Mouse (Mus musculus): Measurements from ENCODE around the gene Ldhb. TPM values are rescaled to one million over a fixed set of nuclear protein-coding genes. Genes with fewer than 3 reads are reported as not detected.

Gene Ldhb
- polyA plus RNA-seq, 1 experiment from 2014 or later, result 486 TPM

DNA sequence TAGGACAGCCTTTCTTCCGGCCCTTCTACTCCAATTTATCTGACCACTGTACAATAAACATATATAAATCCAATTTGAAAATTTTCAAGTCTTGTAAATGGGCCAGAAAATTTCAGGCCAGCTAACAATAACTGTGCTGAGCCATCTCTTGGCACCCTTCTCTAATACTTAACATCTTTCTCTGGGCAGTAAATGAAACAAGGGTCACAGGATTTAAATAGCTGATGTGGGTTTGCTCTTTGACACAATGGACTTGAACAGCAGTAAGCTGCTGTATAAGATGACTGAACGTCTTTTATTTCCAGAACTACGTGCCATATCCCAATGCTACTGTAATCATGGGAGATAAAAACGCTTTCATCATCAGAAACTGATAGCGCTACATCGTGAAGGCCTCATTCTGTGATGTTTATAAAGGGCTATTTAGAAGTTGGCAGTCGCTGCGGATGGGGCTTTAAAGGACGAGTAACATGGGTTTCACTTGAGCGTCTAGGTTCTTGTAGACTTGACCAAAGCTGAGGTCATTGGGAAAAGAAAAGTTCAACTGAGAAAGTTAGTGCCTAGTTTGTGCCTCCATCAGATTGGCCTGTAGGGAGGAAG, 32.9 kb upstream of the Ldhb start:
- Histone ChIP-seq H3K27me3 (ENCODE audit: control insufficient read depth, insufficient read depth, low read length) (no peaks in the 10 kb centered on the region), H3K4me2 (ENCODE audit: low read length) (no peak overlapping the region), H3K9me3 (ENCODE audit: control insufficient read depth, low read length) (no peaks in the 10 kb centered on the region), H3K4me3 (replicated peaks; ENCODE audit: low read depth, low read length) (no peak overlapping the region), H3K36me3 (ENCODE audit: control insufficient read depth, insufficient read depth, low read length) (no peaks in the 10 kb centered on the region), H3K4me1 (ENCODE audit: control insufficient read depth, insufficient read depth, low read length) (no peaks in the 10 kb centered on the region), H3K27ac (replicated peaks; ENCODE audit: low read depth, low read length) (no peak overlapping the region), H3K9ac (replicated peaks; ENCODE audit: low read length) (no peak overlapping the region)
- ATAC-seq (ENCODE audit: low FRiP score, low TSS enrichment), result no peak
- no peak for DNase-seq
- 93% methylated on average over 10 of the region's 10 CpGs for WGBS

DNA sequence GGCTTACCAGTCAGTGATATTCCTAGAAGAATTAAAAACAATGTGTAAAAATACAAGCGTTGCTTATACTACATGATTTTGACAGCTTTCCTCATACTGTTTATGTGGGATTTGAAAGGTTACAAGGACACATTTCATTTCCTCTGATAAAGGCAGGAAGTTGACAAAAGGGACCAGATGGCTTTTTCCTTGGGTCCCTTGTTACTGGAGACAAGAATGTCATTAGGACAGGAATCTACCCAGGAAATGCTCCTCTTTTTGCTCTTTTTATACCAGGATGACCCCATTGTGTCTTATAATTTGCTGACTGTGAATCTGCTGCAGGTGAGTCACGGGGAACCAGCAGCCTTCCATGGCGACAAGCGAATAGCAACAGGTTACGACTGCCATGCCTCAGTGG, 32.4 kb upstream of the Ldhb start:
- ATAC-seq (ENCODE audit: low FRiP score, low TSS enrichment), result no peak
- WGBS, result 93% methylated on average over 5 of the region's 5 CpGs

DNA sequence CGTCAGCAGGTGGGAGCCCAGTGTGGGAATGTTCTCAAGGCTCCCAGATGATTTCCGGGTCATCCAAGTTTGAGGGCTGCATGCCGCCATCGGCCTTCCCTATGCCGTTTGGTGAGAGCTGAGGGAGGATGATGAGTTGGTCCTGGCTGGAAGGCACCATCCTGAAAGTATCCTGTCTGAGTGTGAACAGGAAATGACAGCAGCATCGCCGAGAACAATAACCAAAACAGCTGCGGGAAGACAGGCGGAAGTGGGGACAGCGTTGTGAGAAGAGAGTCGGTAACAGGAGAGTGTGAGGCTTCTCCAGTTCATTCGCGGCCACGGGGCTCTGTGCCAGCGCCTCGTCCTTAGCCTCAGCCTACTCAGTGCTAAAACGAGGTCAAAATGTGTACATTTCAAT, 30.7 kb upstream of the Ldhb start:
- H3K36me3 ChIP-seq (ENCODE audit: control insufficient read depth, insufficient read depth, low read length), result no peaks in the 10 kb centered on the region
- H3K27me3 ChIP-seq (ENCODE audit: control insufficient read depth, insufficient read depth, low read length), result no peaks in the 10 kb centered on the region
- H3K4me2 ChIP-seq (ENCODE audit: low read length), result no peak overlapping the region
- no peak for ATAC-seq (ENCODE audit: low FRiP score, low TSS enrichment)
- no peaks in the 10 kb centered on the region for H3K9me3 ChIP-seq (ENCODE audit: control insufficient read depth, low read length)
- WGBS, result 86% methylated on average over 17 of the region's 17 CpGs
- H3K4me3 ChIP-seq (replicated peaks; ENCODE audit: low read depth, low read length), result no peak overlapping the region
- H3K9ac ChIP-seq (replicated peaks; ENCODE audit: low read length), result no peak overlapping the region
- H3K4me1 ChIP-seq (ENCODE audit: control insufficient read depth, insufficient read depth, low read length), result no peaks in the 10 kb centered on the region
- H3K27ac ChIP-seq (replicated peaks; ENCODE audit: low read depth, low read length), result no peak overlapping the region
- no peak for DNase-seq

More for the DNA sequence above, 32.4 kb upstream of the Ldhb start:
- no peaks in the 10 kb centered on the region for H3K9me3 ChIP-seq (ENCODE audit: control insufficient read depth, low read length)
- no peak for DNase-seq
- no peak overlapping the region for H3K4me3 ChIP-seq (replicated peaks; ENCODE audit: low read depth, low read length)
- no peaks in the 10 kb centered on the region for H3K36me3 ChIP-seq (ENCODE audit: control insufficient read depth, insufficient read depth, low read length)
- H3K4me1 ChIP-seq (ENCODE audit: control insufficient read depth, insufficient read depth, low read length), result no peaks in the 10 kb centered on the region
- H3K9ac ChIP-seq (replicated peaks; ENCODE audit: low read length), result no peak overlapping the region
- H3K4me2 ChIP-seq (ENCODE audit: low read length), result no peak overlapping the region
- H3K27me3 ChIP-seq (ENCODE audit: control insufficient read depth, insufficient read depth, low read length), result no peaks in the 10 kb centered on the region
- no peak overlapping the region for H3K27ac ChIP-seq (replicated peaks; ENCODE audit: low read depth, low read length)

DNA sequence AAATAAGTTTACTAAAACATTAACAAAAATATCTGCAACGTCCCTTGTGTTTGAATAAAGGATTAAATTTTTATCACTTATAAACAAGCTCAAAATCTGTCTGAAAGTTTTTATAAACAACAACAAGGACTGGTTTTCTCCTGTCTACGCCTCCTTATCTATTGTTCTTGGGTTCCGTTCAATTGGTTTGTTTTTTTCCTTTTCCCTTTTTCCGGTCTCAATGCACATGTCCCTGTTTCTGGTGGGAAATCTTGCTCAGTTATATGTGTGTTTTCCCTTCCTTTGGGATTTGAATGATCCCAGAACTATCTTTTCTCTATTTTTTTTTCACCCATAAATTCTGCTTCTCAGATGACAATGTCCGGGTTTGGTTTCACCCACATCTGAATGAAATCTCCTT, 25.7 kb upstream of the Ldhb start:
- Histone ChIP-seq H3K9me3 (ENCODE audit: control insufficient read depth, low read length) (no peaks in the 10 kb centered on the region), H3K4me2 (ENCODE audit: low read length) (no peak overlapping the region), H3K4me1 (ENCODE audit: control insufficient read depth, insufficient read depth, low read length) (no peaks in the 10 kb centered on the region), H3K9ac (replicated peaks; ENCODE audit: low read length) (no peak overlapping the region), H3K27me3 (ENCODE audit: control insufficient read depth, insufficient read depth, low read length) (no peaks in the 10 kb centered on the region), H3K36me3 (ENCODE audit: control insufficient read depth, insufficient read depth, low read length) (no peaks in the 10 kb centered on the region), H3K27ac (replicated peaks; ENCODE audit: low read depth, low read length) (no peak overlapping the region), H3K4me3 (replicated peaks; ENCODE audit: low read depth, low read length) (no peak overlapping the region)
- 89% methylated on average over 5 of the region's 5 CpGs for WGBS
- DNase-seq (no peak), ATAC-seq (ENCODE audit: low FRiP score, low TSS enrichment) (no peak)

DNA sequence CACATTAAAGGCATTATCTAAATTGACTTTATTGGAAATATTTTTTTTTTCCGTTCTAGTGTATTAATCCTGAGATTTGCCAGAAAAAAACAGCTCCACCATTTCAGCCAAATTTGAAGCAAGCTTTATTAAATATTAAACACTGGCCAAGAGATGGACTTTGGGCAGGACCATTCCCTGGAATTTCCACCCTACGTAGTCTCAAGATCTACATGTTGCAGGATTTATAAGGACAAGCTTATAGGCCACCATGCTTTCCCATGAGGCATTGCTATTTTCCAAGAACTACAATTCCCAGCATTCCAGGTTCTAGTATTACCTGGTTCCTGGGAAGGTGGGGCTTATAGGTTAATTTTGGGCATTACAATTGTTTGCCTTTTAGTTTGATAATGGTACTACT, 24.9 kb upstream of the Ldhb start:
- H3K4me2 ChIP-seq (ENCODE audit: low read length), result no peak overlapping the region
- H3K27me3 ChIP-seq (ENCODE audit: control insufficient read depth, insufficient read depth, low read length), result no peaks in the 10 kb centered on the region
- 97% methylated on average over 2 of the region's 2 CpGs for WGBS
- no peak overlapping the region for H3K4me3 ChIP-seq (replicated peaks; ENCODE audit: low read depth, low read length)
- H3K36me3 ChIP-seq (ENCODE audit: control insufficient read depth, insufficient read depth, low read length), result no peaks in the 10 kb centered on the region
- H3K4me1 ChIP-seq (ENCODE audit: control insufficient read depth, insufficient read depth, low read length), result no peaks in the 10 kb centered on the region
- H3K9ac ChIP-seq (replicated peaks; ENCODE audit: low read length), result no peak overlapping the region
- no peaks in the 10 kb centered on the region for H3K9me3 ChIP-seq (ENCODE audit: control insufficient read depth, low read length)
- ATAC-seq (ENCODE audit: low FRiP score, low TSS enrichment), result no peak
- no peak for DNase-seq
- H3K27ac ChIP-seq (replicated peaks; ENCODE audit: low read depth, low read length), result no peak overlapping the region

DNA sequence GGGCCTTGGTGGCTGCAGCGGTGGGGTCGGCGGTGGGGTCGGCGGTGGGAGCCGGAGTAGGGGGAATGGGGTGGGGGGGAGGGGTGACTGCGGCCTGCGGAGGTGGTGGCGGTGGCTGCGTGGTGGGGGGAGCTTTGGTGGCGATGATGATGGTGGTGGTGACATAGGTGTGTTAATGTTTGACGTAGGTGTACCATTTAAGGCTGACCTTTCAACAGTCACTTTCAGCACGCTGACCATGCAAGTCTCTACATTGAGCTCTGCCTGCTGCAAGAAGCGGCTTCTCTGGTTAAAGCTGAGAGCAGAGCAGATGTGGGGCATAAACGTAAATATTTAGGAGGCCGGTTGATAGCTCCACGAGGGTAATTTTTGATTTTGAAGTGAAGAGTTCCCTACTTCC, 24.4 kb upstream of the Ldhb start:
- no peak for ATAC-seq (ENCODE audit: low FRiP score, low TSS enrichment)
- no peak overlapping the region for H3K27ac ChIP-seq (replicated peaks; ENCODE audit: low read depth, low read length)
- 97% methylated on average over 17 of the region's 17 CpGs for WGBS

DNA sequence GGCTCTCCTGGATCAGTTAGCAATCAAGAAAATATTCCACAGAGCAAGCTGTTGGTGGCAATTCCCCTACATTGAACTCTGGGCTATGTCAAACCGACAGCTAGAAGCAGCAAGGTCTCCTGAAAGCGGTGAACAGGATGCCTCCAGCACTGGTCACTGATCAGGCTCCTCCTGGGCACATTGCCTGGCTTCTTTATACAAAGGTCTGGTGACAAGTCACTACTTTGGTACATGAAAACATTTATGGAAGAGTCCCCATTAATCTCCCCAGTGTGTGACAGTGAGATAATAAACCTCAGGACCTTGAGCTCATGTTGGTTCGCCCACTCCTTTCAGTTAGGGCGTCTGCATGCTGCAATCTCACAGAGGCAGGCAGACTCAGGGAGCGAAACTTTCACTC, 22.6 kb upstream of the Ldhb start:
- H3K4me3 ChIP-seq (replicated peaks; ENCODE audit: low read depth, low read length), result no peak overlapping the region
- ATAC-seq (ENCODE audit: low FRiP score, low TSS enrichment) (no peak), DNase-seq (no peak)
- no peak overlapping the region for H3K4me2 ChIP-seq (ENCODE audit: low read length)
- no peaks in the 10 kb centered on the region for H3K27me3 ChIP-seq (ENCODE audit: control insufficient read depth, insufficient read depth, low read length)
- H3K9ac ChIP-seq (replicated peaks; ENCODE audit: low read length), result no peak overlapping the region
- no peaks in the 10 kb centered on the region for H3K36me3 ChIP-seq (ENCODE audit: control insufficient read depth, insufficient read depth, low read length)
- H3K27ac ChIP-seq (replicated peaks; ENCODE audit: low read depth, low read length), result no peak overlapping the region
- 90% methylated on average over 5 of the region's 5 CpGs for WGBS
- no peaks in the 10 kb centered on the region for H3K9me3 ChIP-seq (ENCODE audit: control insufficient read depth, low read length)
- no peaks in the 10 kb centered on the region for H3K4me1 ChIP-seq (ENCODE audit: control insufficient read depth, insufficient read depth, low read length)

More for the DNA sequence above, 24.4 kb upstream of the Ldhb start:
- Histone ChIP-seq H3K27me3 (ENCODE audit: control insufficient read depth, insufficient read depth, low read length) (no peaks in the 10 kb centered on the region), H3K9me3 (ENCODE audit: control insufficient read depth, low read length) (no peaks in the 10 kb centered on the region), H3K4me3 (replicated peaks; ENCODE audit: low read depth, low read length) (no peak overlapping the region), H3K9ac (replicated peaks; ENCODE audit: low read length) (no peak overlapping the region), H3K36me3 (ENCODE audit: control insufficient read depth, insufficient read depth, low read length) (no peaks in the 10 kb centered on the region), H3K4me1 (ENCODE audit: control insufficient read depth, insufficient read depth, low read length) (no peaks in the 10 kb centered on the region), H3K4me2 (ENCODE audit: low read length) (no peak overlapping the region)
- no peak for DNase-seq

DNA sequence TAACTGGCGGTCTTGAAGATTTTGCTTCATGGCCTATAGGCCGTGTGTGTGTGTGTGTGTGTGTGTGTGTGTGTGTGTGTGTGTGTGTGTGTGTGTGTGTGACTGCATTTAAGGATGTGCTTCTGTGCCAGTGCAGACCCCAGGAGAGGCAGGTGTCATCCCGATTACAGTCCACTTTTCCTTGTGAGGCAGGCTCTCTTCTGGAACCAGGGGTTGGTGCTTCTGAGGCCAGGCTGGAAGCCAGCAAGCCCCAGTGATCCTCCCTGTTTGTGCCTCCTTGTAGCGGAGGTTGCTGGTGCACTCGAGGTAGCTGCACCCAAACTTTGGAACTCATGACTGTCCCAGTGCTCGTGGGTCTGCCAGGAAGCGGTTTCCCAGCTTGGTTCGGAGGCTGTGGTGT, 21.9 kb upstream of the Ldhb start:
- no peak for DNase-seq
- 83% methylated on average over 8 of the region's 8 CpGs for WGBS
- H3K9me3 ChIP-seq (ENCODE audit: control insufficient read depth, low read length), result no peaks in the 10 kb centered on the region
- no peaks in the 10 kb centered on the region for H3K4me1 ChIP-seq (ENCODE audit: control insufficient read depth, insufficient read depth, low read length)
- no peak overlapping the region for H3K4me2 ChIP-seq (ENCODE audit: low read length)
- no peaks in the 10 kb centered on the region for H3K36me3 ChIP-seq (ENCODE audit: control insufficient read depth, insufficient read depth, low read length)
- no peak overlapping the region for H3K4me3 ChIP-seq (replicated peaks; ENCODE audit: low read depth, low read length)
- H3K9ac ChIP-seq (replicated peaks; ENCODE audit: low read length), result no peak overlapping the region
- H3K27me3 ChIP-seq (ENCODE audit: control insufficient read depth, insufficient read depth, low read length), result no peaks in the 10 kb centered on the region
- ATAC-seq (ENCODE audit: low FRiP score, low TSS enrichment), result no peak
- no peak overlapping the region for H3K27ac ChIP-seq (replicated peaks; ENCODE audit: low read depth, low read length)

DNA sequence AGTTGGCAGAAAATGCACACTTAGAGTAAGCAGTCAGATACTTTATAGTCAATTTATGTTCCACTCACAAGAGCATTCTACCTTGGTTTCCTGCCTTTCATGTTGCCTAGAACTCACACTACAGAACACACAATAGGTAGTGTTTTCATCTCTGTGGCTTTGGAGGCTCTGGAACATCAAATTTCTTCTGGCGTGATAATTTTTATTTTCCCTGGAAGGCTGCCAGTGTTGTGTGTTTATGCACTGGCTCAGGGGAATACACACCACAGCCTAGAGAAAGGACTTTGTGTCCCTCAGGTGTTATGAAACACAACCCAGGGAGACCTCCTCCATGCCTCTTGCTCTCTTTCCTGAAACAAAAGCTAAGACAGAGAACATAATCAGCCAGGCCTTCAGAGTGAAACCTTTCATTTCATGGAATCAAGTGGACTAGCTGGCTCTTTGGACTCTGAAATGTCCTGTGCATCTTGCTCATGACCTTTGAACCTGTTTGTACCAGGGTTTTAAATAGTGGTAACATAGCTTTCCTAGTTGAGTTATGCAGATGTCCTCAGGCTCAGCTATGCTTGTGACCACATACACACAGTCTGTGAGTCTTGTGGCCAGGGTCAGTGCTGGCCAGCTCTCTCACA, 20.3 kb upstream of the Ldhb start:
- no peak overlapping the region for H3K27ac ChIP-seq (replicated peaks; ENCODE audit: low read depth, low read length)
- DNase-seq, result no peak

More for the DNA sequence above, 20.3 kb upstream of the Ldhb start:
- H3K36me3 ChIP-seq (ENCODE audit: control insufficient read depth, insufficient read depth, low read length), result no peaks in the 10 kb centered on the region
- H3K9ac ChIP-seq (replicated peaks; ENCODE audit: low read length), result no peak overlapping the region
- no peak for ATAC-seq (ENCODE audit: low FRiP score, low TSS enrichment)
- H3K4me3 ChIP-seq (replicated peaks; ENCODE audit: low read depth, low read length), result no peak overlapping the region
- WGBS, result 81% methylated on average over 1 of the region's 1 CpGs
- H3K4me1 ChIP-seq (ENCODE audit: control insufficient read depth, insufficient read depth, low read length), result no peaks in the 10 kb centered on the region
- no peak overlapping the region for H3K4me2 ChIP-seq (ENCODE audit: low read length)
- no peaks in the 10 kb centered on the region for H3K27me3 ChIP-seq (ENCODE audit: control insufficient read depth, insufficient read depth, low read length)
- no peaks in the 10 kb centered on the region for H3K9me3 ChIP-seq (ENCODE audit: control insufficient read depth, low read length)

Data from midbrain, embryonic 14.5 days (tissue).